8 mouse cellular contexts compared by ENCODE assay signal in genomic region chr11:58331149-58331495, GRCm38 (mm10). TPM values are rescaled to one million over a fixed set of nuclear protein-coding genes. Genes with fewer than 3 reads are reported as not detected.
DNase-seq lines count a peak whose midpoint lies in the region; ATAC-seq and TF ChIP-seq lines count a peak whose summit lies in the region.

No protein-coding gene starts in this region.

- no peak for TF ChIP-seq CTCF in hindbrain, postnatal 0 days (IDR thresholded peaks at IDR 0.05; ENCODE audit: low read depth)

- H3K4me1 ChIP-seq in embryonic facial prominence, embryonic 12.5 days, result peaks cover 25% of the 10 kb centered on the region
- peaks cover 29% of the 10 kb centered on the region for H3K4me1 ChIP-seq in hindbrain, postnatal 0 days (ENCODE audit: insufficient read depth, low read length)
- H3K4me1 ChIP-seq in neural tube, embryonic 12.5 days, result peaks cover 31% of the 10 kb centered on the region

- ATAC-seq in embryonic facial prominence, embryonic 12.5 days (ENCODE audit: insufficient number of reproducible peaks, insufficient read depth, low FRiP score, low TSS enrichment), result no peak
- ATAC-seq in hindbrain, postnatal 0 days, result no peak
- ATAC-seq in neural tube, embryonic 12.5 days (ENCODE audit: low FRiP score, low read depth), result no peak; the same call in 1 of the 2 replicates

- peak overlapping the region; percentile 95 for H3K4me2 ChIP-seq in embryonic facial prominence, embryonic 12.5 days (replicated peaks)
- peak overlapping the region; percentile 77 for H3K4me2 ChIP-seq in hindbrain, postnatal 0 days (ENCODE audit: low read depth, low read length)
- H3K4me2 ChIP-seq in neural tube, embryonic 12.5 days (replicated peaks), result peak overlapping the region; percentile 99

- peak overlapping the region; percentile 83 for H3K9ac ChIP-seq in embryonic facial prominence, embryonic 12.5 days
- peak overlapping the region; percentile 76 for H3K9ac ChIP-seq in hindbrain, postnatal 0 days (replicated peaks; ENCODE audit: low read length)
- peak overlapping the region; percentile 85 for H3K9ac ChIP-seq in neural tube, embryonic 12.5 days

- peaks cover 27% of the 10 kb centered on the region for H3K36me3 ChIP-seq in embryonic facial prominence, embryonic 12.5 days
- no peaks in the 10 kb centered on the region; the same call in 1 of the 2 replicates for H3K36me3 ChIP-seq in hindbrain, postnatal 0 days (ENCODE audit: insufficient read depth, low read length)
- H3K36me3 ChIP-seq in neural tube, embryonic 12.5 days, result peaks cover 35% of the 10 kb centered on the region

- no peak overlapping the region for H3K27ac ChIP-seq in embryonic facial prominence, embryonic 12.5 days
- H3K27ac ChIP-seq in hindbrain, postnatal 0 days, result peak overlapping the region; percentile 81; the same call in 1 of the 2 replicates
- no peak overlapping the region for H3K27ac ChIP-seq in neural tube, embryonic 12.5 days

- DNase-seq in left cerebral cortex, postnatal 4 days, result peak; percentile 26
- no peak for DNase-seq in left cerebral cortex, postnatal 36 days (ENCODE audit: low spot score in 2 of 2)
- no peak for DNase-seq in hindbrain, postnatal 0 days (ENCODE audit: low spot score)
- DNase-seq in gastrocnemius, postnatal 14 days, result no peak
- no peak for DNase-seq in left cerebral cortex, postnatal 25 days (ENCODE audit: low spot score in 2 of 2)
- no peak for DNase-seq in right cerebral cortex, postnatal 4 days

- H3K9me3 ChIP-seq in embryonic facial prominence, embryonic 12.5 days, result no peaks in the 10 kb centered on the region
- H3K9me3 ChIP-seq in hindbrain, postnatal 0 days (ENCODE audit: low read length), result no peaks in the 10 kb centered on the region
- H3K9me3 ChIP-seq in neural tube, embryonic 12.5 days, result no peaks in the 10 kb centered on the region

- H3K27me3 ChIP-seq in embryonic facial prominence, embryonic 12.5 days, result no peaks in the 10 kb centered on the region
- no peaks in the 10 kb centered on the region for H3K27me3 ChIP-seq in hindbrain, postnatal 0 days (ENCODE audit: insufficient read depth, low read length)
- no peaks in the 10 kb centered on the region for H3K27me3 ChIP-seq in neural tube, embryonic 12.5 days (replicated peaks)

- intact Hi-C loops in left cerebral cortex, postnatal 4 days (cut with DNase I), result no loop called here
- intact Hi-C loops in left cerebral cortex, postnatal 36 days (cut with DNase I), result loop anchor here (5.0 kb wide), 1 partner anchor 154 kb away; no protein-coding TSS in a partner anchor
- intact Hi-C loops in gastrocnemius, postnatal 14 days (cut with DNase I; ENCODE audit: low total_unique reads), result no loop called here
- intact Hi-C loops in left cerebral cortex, postnatal 25 days (cut with DNase I), result no loop called here

- 18% methylated on average over 10 of the region's 10 CpGs for WGBS in embryonic facial prominence, embryonic 12.5 days
- 29% methylated on average over 9 of the region's 10 CpGs for WGBS in hindbrain, postnatal 0 days
- WGBS in neural tube, embryonic 12.5 days, result 17% methylated on average over 10 of the region's 10 CpGs

- peak overlapping the region; percentile 79 for H3K4me3 ChIP-seq in embryonic facial prominence, embryonic 12.5 days
- peak overlapping the region; percentile 80 for H3K4me3 ChIP-seq in hindbrain, postnatal 0 days (ENCODE audit: low read length)
- H3K4me3 ChIP-seq in neural tube, embryonic 12.5 days, result peak overlapping the region; percentile 72

RNA-seq across cellular contexts. Expression of gene Sh3bp5l, which starts 0.6 kb away (rescaled TPM):
- 10 to 100 TPM; 44.2 to 48.8 TPM for total RNA-seq in left cerebral cortex, postnatal 4 days (2021)
- total RNA-seq in left cerebral cortex, postnatal 36 days (2021), result 10 to 100 TPM; 53.6 to 57.8 TPM
- 38.2 and 40.6 TPM in 2 replicates for polyA plus RNA-seq in embryonic facial prominence, embryonic 12.5 days (2016; fragmentation: Nextera tagmentation; extraction: Ambion mirVana)
- 51.8 and 55.4 TPM in 2 replicates for total RNA-seq in hindbrain, postnatal 0 days (2014; rRNA removed)
- 39.7 and 40.3 TPM in 2 replicates for polyA plus RNA-seq in hindbrain, postnatal 0 days (2015; fragmentation: Nextera tagmentation; extraction: Ambion mirVana)
- 51.5 and 52.8 TPM in 2 replicates for polyA plus RNA-seq in neural tube, embryonic 12.5 days (2016; fragmentation: Nextera tagmentation; extraction: Ambion mirVana)
- total RNA-seq in gastrocnemius, postnatal 14 days (2021), result 10 to 100 TPM; 22.9 to 26.2 TPM
- 10 to 100 TPM; 62.2 to 62.5 TPM for total RNA-seq in left cerebral cortex, postnatal 25 days (2021)

RNA-seq across cellular contexts. Expression of gene Zfp672, which starts 1.0 kb away (rescaled TPM):
- 10 to 100 TPM; 43.5 TPM for total RNA-seq in left cerebral cortex, postnatal 4 days (2021)
- total RNA-seq in left cerebral cortex, postnatal 36 days (2021), result 10 to 100 TPM; 42.5 to 57.4 TPM
- polyA plus RNA-seq in embryonic facial prominence, embryonic 12.5 days (2016; fragmentation: Nextera tagmentation; extraction: Ambion mirVana), result 38.7 and 40.8 TPM in 2 replicates
- total RNA-seq in hindbrain, postnatal 0 days (2014; rRNA removed), result 36.3 and 42.9 TPM in 2 replicates
- 43.8 TPM in 2 replicates for polyA plus RNA-seq in hindbrain, postnatal 0 days (2015; fragmentation: Nextera tagmentation; extraction: Ambion mirVana)
- 32.0 and 32.2 TPM in 2 replicates for polyA plus RNA-seq in neural tube, embryonic 12.5 days (2016; fragmentation: Nextera tagmentation; extraction: Ambion mirVana)
- 10 to 100 TPM; 43.0 to 45.1 TPM for total RNA-seq in gastrocnemius, postnatal 14 days (2021)
- total RNA-seq in left cerebral cortex, postnatal 25 days (2021), result 10 to 100 TPM; 47.2 to 52.2 TPM

RNA-seq across cellular contexts. Expression of gene Zfp692, which starts 24.3 kb away (rescaled TPM):
- 10 to 100 TPM; 30.4 to 32.2 TPM for total RNA-seq in left cerebral cortex, postnatal 4 days (2021)
- 10 to 100 TPM; 17.8 to 31.5 TPM for total RNA-seq in left cerebral cortex, postnatal 36 days (2021)
- polyA plus RNA-seq in embryonic facial prominence, embryonic 12.5 days (2016; fragmentation: Nextera tagmentation; extraction: Ambion mirVana), result 27.4 and 29.7 TPM in 2 replicates
- total RNA-seq in hindbrain, postnatal 0 days (2014; rRNA removed), result 23.9 and 27.8 TPM in 2 replicates
- polyA plus RNA-seq in hindbrain, postnatal 0 days (2015; fragmentation: Nextera tagmentation; extraction: Ambion mirVana), result 19.7 and 21.9 TPM in 2 replicates
- 27.4 and 30.8 TPM in 2 replicates for polyA plus RNA-seq in neural tube, embryonic 12.5 days (2016; fragmentation: Nextera tagmentation; extraction: Ambion mirVana)
- total RNA-seq in gastrocnemius, postnatal 14 days (2021), result 1 to 10 TPM; 2.7 to 3.4 TPM
- total RNA-seq in left cerebral cortex, postnatal 25 days (2021), result 10 to 100 TPM; 20.9 to 24.2 TPM

RNA-seq across cellular contexts. Expression of gene Lypd8, which starts 47.7 kb away (rescaled TPM):
- total RNA-seq in left cerebral cortex, postnatal 4 days (2021), result not detected
- total RNA-seq in left cerebral cortex, postnatal 36 days (2021), result not detected
- polyA plus RNA-seq in embryonic facial prominence, embryonic 12.5 days (2016; fragmentation: Nextera tagmentation; extraction: Ambion mirVana), result not detected in 2 replicates
- not detected in 2 replicates for total RNA-seq in hindbrain, postnatal 0 days (2014; rRNA removed)
- polyA plus RNA-seq in hindbrain, postnatal 0 days (2015; fragmentation: Nextera tagmentation; extraction: Ambion mirVana), result not detected in 2 replicates
- not detected in 2 replicates for polyA plus RNA-seq in neural tube, embryonic 12.5 days (2016; fragmentation: Nextera tagmentation; extraction: Ambion mirVana)
- total RNA-seq in gastrocnemius, postnatal 14 days (2021), result not detected
- total RNA-seq in left cerebral cortex, postnatal 25 days (2021), result not detected

RNA-seq across cellular contexts. Expression of gene 4930438A08Rik, which starts 56.5 kb away (rescaled TPM):
- not detected for total RNA-seq in left cerebral cortex, postnatal 4 days (2021)
- not detected for total RNA-seq in left cerebral cortex, postnatal 36 days (2021)
- polyA plus RNA-seq in embryonic facial prominence, embryonic 12.5 days (2016; fragmentation: Nextera tagmentation; extraction: Ambion mirVana), result 0.08 TPM in 1 of 2 replicates, not detected in the other
- not detected in 2 replicates for total RNA-seq in hindbrain, postnatal 0 days (2014; rRNA removed)
- polyA plus RNA-seq in hindbrain, postnatal 0 days (2015; fragmentation: Nextera tagmentation; extraction: Ambion mirVana), result not detected in 2 replicates
- 0.15 TPM in 1 of 2 replicates, not detected in the other for polyA plus RNA-seq in neural tube, embryonic 12.5 days (2016; fragmentation: Nextera tagmentation; extraction: Ambion mirVana)
- not detected for total RNA-seq in gastrocnemius, postnatal 14 days (2021)
- not detected for total RNA-seq in left cerebral cortex, postnatal 25 days (2021)
